Mouse (Mus musculus) heart, postnatal 0 days (tissue): ENCODE data around the gene Zfp189.

Experiments used
- CTCF ChIP-seq: IDR thresholded peaks from 2 replicates; pipeline ENCODE4 v1.5.1; 2016; ENCODE audit warnings: antibody characterized with exemption, control low read depth, low read depth
- EP300 ChIP-seq: IDR thresholded peaks from 2 replicates; pipeline ENCODE4 v1.6.1; 2016; ENCODE audit warnings: antibody characterized with exemption, low read depth

DNA sequence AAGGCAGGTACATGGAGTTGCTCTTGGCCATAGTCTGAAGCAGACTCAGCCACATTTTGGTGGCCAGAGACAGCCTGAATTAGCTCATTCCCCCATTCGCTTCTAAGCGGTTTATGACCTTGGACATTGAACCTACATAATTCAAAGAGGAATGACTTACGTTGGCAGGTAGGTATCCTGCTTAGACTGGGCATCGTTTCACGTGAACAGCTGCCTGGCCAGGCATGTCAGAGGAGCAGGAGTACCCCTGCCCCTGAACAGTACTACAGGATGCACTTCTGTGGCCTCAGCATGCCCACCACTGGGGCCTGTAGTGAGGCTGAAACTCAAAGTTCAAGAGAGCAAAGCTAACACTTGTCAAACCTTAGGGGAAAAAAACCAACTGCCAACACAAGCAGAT is 32.4 kb downstream of the Zfp189 start:
- TF ChIP-seq CTCF (no peak), EP300 (no peak)
